15 mouse cellular contexts compared by ENCODE assay signal in genomic region chr10:90970560-90970959, GRCm38 (mm10).
A peak's percentile ranks its signal among the peaks of the same experiment; 100 is the strongest.
DNase-seq lines count a peak whose midpoint lies in the region; ATAC-seq and TF ChIP-seq lines count a peak whose summit lies in the region.
"Had no signal": no experiment of that assay in that cellular context is flagged by ENCODE, and none has a peak within 500 bp of the region (broad histone marks: within the 10 kb centered on the region; RNA-seq: fewer than 3 reads in every experiment).

No protein-coding gene starts in this region.

- peaks cover 9% of the 10 kb centered on the region; the same call in 1 of the 2 replicates for H3K4me1 ChIP-seq in kidney, embryonic 14.5 days (ENCODE audit: control insufficient read depth, insufficient read depth, low read length)
- peaks cover 27% of the 10 kb centered on the region for H3K4me1 ChIP-seq in midbrain, embryonic 10.5 days
- peaks cover 12% of the 10 kb centered on the region for H3K4me1 ChIP-seq in midbrain, embryonic 15.5 days
- H3K4me1 ChIP-seq in ES-E14 (ENCODE audit: control insufficient read depth in 2 of 2, insufficient read depth in 2 of 2, low read length in 2 of 2, poor library complexity in 1 of 2) = no peaks in the 10 kb centered on the region
- H3K4me1 ChIP-seq in embryonic facial prominence, embryonic 14.5 days (ENCODE audit: control insufficient read depth, insufficient read depth, low read length) = peaks cover 8% of the 10 kb centered on the region
- H3K4me1 ChIP-seq: stomach, embryonic 15.5 days had no signal

- H3K36me3 ChIP-seq in kidney, embryonic 14.5 days (ENCODE audit: control insufficient read depth, insufficient read depth, low read length) = no peaks in the 10 kb centered on the region
- no peaks in the 10 kb centered on the region for H3K36me3 ChIP-seq in midbrain, embryonic 10.5 days
- no peaks in the 10 kb centered on the region for H3K36me3 ChIP-seq in midbrain, embryonic 15.5 days (replicated peaks)
- no peaks in the 10 kb centered on the region for H3K36me3 ChIP-seq in ES-E14 (ENCODE audit: control insufficient read depth, insufficient read depth, low read length, poor library complexity, severe bottlenecking)
- no peaks in the 10 kb centered on the region for H3K36me3 ChIP-seq in embryonic facial prominence, embryonic 14.5 days (ENCODE audit: control insufficient read depth, insufficient read depth, low read length)
- H3K36me3 ChIP-seq: forebrain, embryonic 15.5 days; limb, embryonic 12.5 days; liver, embryonic 12.5 days; stomach, embryonic 15.5 days had no signal

- intact Hi-C loops in gastrocnemius, adult 2 months (cut with DNase I) = no loop called here

- no peak for ATAC-seq in kidney, embryonic 14.5 days (ENCODE audit: low FRiP score, low TSS enrichment)
- no peak for ATAC-seq in midbrain, embryonic 15.5 days (replicated peaks)
- ATAC-seq in embryonic facial prominence, embryonic 14.5 days (ENCODE audit: low read depth) = no peak

- in situ Hi-C loops in ES-E14 (cut with MboI; ENCODE audit: low sequenced_read_pairs in 2 of 2, unreplicated experiment in 2 of 2) = no loop called here

- H3K4me2 ChIP-seq in kidney, embryonic 14.5 days (replicated peaks; ENCODE audit: low read depth, low read length) = no peak overlapping the region
- no peak overlapping the region for H3K4me2 ChIP-seq in midbrain, embryonic 15.5 days
- 0 out of 2 replicates have a peak overlapping the region, but pooled peaks have one; percentile 97 for H3K4me2 ChIP-seq in embryonic facial prominence, embryonic 14.5 days (ENCODE audit: low read depth, low read length)

- DNase-seq in kidney, adult 9 months = peak; percentile 20
- DNase-seq in midbrain, embryonic 10.5 days (ENCODE audit: low spot score) = peak; percentile 17
- no peak for DNase-seq in ES-E14 (ENCODE audit: low read depth, low spot score)
- no peak for DNase-seq in embryonic facial prominence, embryonic 14.5 days (ENCODE audit: low spot score)
- no peak for DNase-seq in gastrocnemius, adult 2 months
- DNase-seq: cerebellum, adult 9-10 months; lung, adult 18-20 months had no signal

- H3K9me3 ChIP-seq in kidney, embryonic 14.5 days (ENCODE audit: control insufficient read depth, low read length) = no peaks in the 10 kb centered on the region
- no peaks in the 10 kb centered on the region for H3K9me3 ChIP-seq in midbrain, embryonic 10.5 days (replicated peaks)
- H3K9me3 ChIP-seq in midbrain, embryonic 15.5 days = no peaks in the 10 kb centered on the region
- H3K9me3 ChIP-seq in ES-E14 (ENCODE audit: control insufficient read depth, insufficient read depth, low read depth, low read length) = no peaks in the 10 kb centered on the region
- no peaks in the 10 kb centered on the region for H3K9me3 ChIP-seq in embryonic facial prominence, embryonic 14.5 days (ENCODE audit: control insufficient read depth, low read length)
- H3K9me3 ChIP-seq: forebrain, embryonic 15.5 days; limb, embryonic 12.5 days; liver, embryonic 12.5 days; stomach, embryonic 15.5 days had no signal

- no peak overlapping the region for H3K27ac ChIP-seq in kidney, embryonic 14.5 days (ENCODE audit: low read depth, low read length)
- no peak overlapping the region for H3K27ac ChIP-seq in midbrain, embryonic 10.5 days (replicated peaks)
- H3K27ac ChIP-seq in midbrain, embryonic 15.5 days = no peak overlapping the region
- H3K27ac ChIP-seq in ES-E14 (ENCODE audit: insufficient read depth, low read depth, low read length, poor library complexity, severe bottlenecking) = no peak overlapping the region
- no peak overlapping the region for H3K27ac ChIP-seq in embryonic facial prominence, embryonic 14.5 days (replicated peaks; ENCODE audit: low read depth, low read length)
- no peak overlapping the region for H3K27ac ChIP-seq in gastrocnemius, adult 2 months
- H3K27ac ChIP-seq: forebrain, embryonic 15.5 days; hindbrain, postnatal 0 days; limb, embryonic 12.5 days; liver, embryonic 12.5 days; stomach, embryonic 15.5 days had no signal

- H3K9ac ChIP-seq in kidney, embryonic 14.5 days (ENCODE audit: low read depth, low read length) = no peak overlapping the region
- H3K9ac ChIP-seq in midbrain, embryonic 15.5 days = no peak overlapping the region
- H3K9ac ChIP-seq in ES-E14 (ENCODE audit: insufficient read depth, low read depth, low read length, poor library complexity, severe bottlenecking) = no peak overlapping the region
- H3K9ac ChIP-seq in embryonic facial prominence, embryonic 14.5 days (ENCODE audit: low read depth, low read length) = no peak overlapping the region
- H3K9ac ChIP-seq: liver, embryonic 12.5 days had no signal

- H3K27me3 ChIP-seq in kidney, embryonic 14.5 days (ENCODE audit: control insufficient read depth, insufficient read depth, low read length) = peaks cover 34% of the 10 kb centered on the region
- H3K27me3 ChIP-seq in midbrain, embryonic 10.5 days (ENCODE audit: low read depth, poor library complexity, severe bottlenecking) = peaks cover 65% of the 10 kb centered on the region
- H3K27me3 ChIP-seq in midbrain, embryonic 15.5 days (replicated peaks) = peaks cover 18% of the 10 kb centered on the region
- peaks cover 47% of the 10 kb centered on the region for H3K27me3 ChIP-seq in embryonic facial prominence, embryonic 14.5 days (replicated peaks; ENCODE audit: control insufficient read depth, insufficient read depth, low read length)

- no peak for TF ChIP-seq CTCF in gastrocnemius, adult 2 months (IDR thresholded peaks at IDR 0.05)

- 36% methylated on average over 4 of the region's 4 CpGs for WGBS in kidney, embryonic 14.5 days
- 38% methylated on average over 4 of the region's 4 CpGs for WGBS in midbrain, embryonic 10.5 days
- 49% methylated on average over 4 of the region's 4 CpGs for WGBS in midbrain, embryonic 15.5 days
- WGBS in embryonic facial prominence, embryonic 14.5 days = 26% methylated on average over 4 of the region's 4 CpGs

- no peak overlapping the region for H3K4me3 ChIP-seq in kidney, embryonic 14.5 days (ENCODE audit: low read length)
- H3K4me3 ChIP-seq in midbrain, embryonic 10.5 days = 0 out of 2 replicates have a peak overlapping the region, but pooled peaks have one; percentile 66
- no peak overlapping the region for H3K4me3 ChIP-seq in midbrain, embryonic 15.5 days
- H3K4me3 ChIP-seq in ES-E14 (ENCODE audit: insufficient read depth in 1 of 2, low read depth in 1 of 2, low read length in 2 of 2, poor library complexity in 1 of 2, severe bottlenecking in 1 of 2) = no peak overlapping the region
- no peak overlapping the region for H3K4me3 ChIP-seq in embryonic facial prominence, embryonic 14.5 days (ENCODE audit: low read depth, low read length)
- H3K4me3 ChIP-seq in gastrocnemius, adult 2 months = no peak overlapping the region
- H3K4me3 ChIP-seq: myocyte had no signal

TF ChIP-seq in ES-E14, 5 proteins besides CTCF, POLR2A, EP300 and RAD21:
- TF ChIP-seq ZNF384 (IDR thresholded peaks at IDR 0.05; ENCODE audit: low read depth, low read length) = no peak
- TF ChIP-seq MAFK (IDR thresholded peaks at IDR 0.05; ENCODE audit: insufficient read depth, low read depth, low read length) = peak; percentile 95
- no peak for TF ChIP-seq HCFC1 (IDR thresholded peaks at IDR 0.05; ENCODE audit: borderline replicate concordance, insufficient read depth, low read length)
- no peak for TF ChIP-seq CHD2 (IDR thresholded peaks at IDR 0.05; ENCODE audit: low read depth, low read length)
- TF ChIP-seq ZC3H11A (IDR thresholded peaks at IDR 0.05; ENCODE audit: borderline replicate concordance, low read depth, low read length) = no peak

Comparison
In these comparisons a context has a peak if more than half of its experiments do, and no peak if none do; other contexts are left out.
1. DNase-seq: peak in kidney, adult 9 months (single experiment) and midbrain, embryonic 10.5 days (single experiment); none in ES-E14 (single experiment), embryonic facial prominence, embryonic 14.5 days (single experiment) and gastrocnemius, adult 2 months (single experiment).